Mouse (Mus musculus): ENCODE measurements around the gene Paqr9. TPM values are rescaled to one million over a fixed set of nuclear protein-coding genes. Genes with fewer than 3 reads are reported as not detected.

Paqr9 gene
- total RNA-seq, 1 experiment from 2014 or later, result 6.8 TPM

Other genes with a start within 250 kb of the Paqr9 start
- 35.8 and 51.1 TPM in 2 replicates for gene Chst2, start 152.9 kb upstream of the Paqr9 start, total RNA-seq (2021)
- gene U2surp, start 47.7 kb upstream of the Paqr9 start, total RNA-seq (2021), result 63.2 and 63.6 TPM in 2 replicates
- gene Pcolce2, start 77.9 kb downstream of the Paqr9 start, total RNA-seq (2021), result 2.2 and 3.2 TPM in 2 replicates
- 2.2 and 3.2 TPM in 2 replicates for gene Trpc1, start 190.7 kb downstream of the Paqr9 start, total RNA-seq (2021)

Measured in adrenal gland, postnatal 25 days (tissue).